Mouse (Mus musculus) brain, embryonic 14.5 days (tissue): ENCODE data around the gene 1700029I15Rik.

Experiments used
- CTCF ChIP-seq: fragments of 200-500 bp; IDR thresholded peaks from 2 replicates; pipeline ENCODE4 v1.5.1; 2012; ENCODE audit warnings: inconsistent platforms, mild to moderate bottlenecking, moderate library complexity, borderline replicate concordance; ENCODE audit not compliant: insufficient read depth, insufficient read length; ENCODE audit errors: extremely low read depth
- POLR2A ChIP-seq: fragments of 200-500 bp; IDR thresholded peaks from 2 replicates; pipeline ENCODE4 v1.6.1; 2012; ENCODE audit warnings: mild to moderate bottlenecking, inconsistent platforms, borderline replicate concordance; ENCODE audit not compliant: poor library complexity, insufficient read depth, insufficient read length, severe bottlenecking; ENCODE audit errors: extremely low read depth

GRCm38 (mm10) chr2:92395535-92395934 lies 13.2 kb downstream of the 1700029I15Rik start:
- TF ChIP-seq CTCF (no peak), POLR2A (no peak)
